Mouse (Mus musculus) heart, postnatal 25 days (tissue): ENCODE measurements around the gene Gm13078. TPM values are rescaled to one million over a fixed set of nuclear protein-coding genes. Genes with fewer than 3 reads are reported as not detected.

Experiments used
- DNase-seq: peaks from one replicate; pipeline ENCODE4 v3.0.0; 2022; ENCODE audit warnings: low spot score
- intact Hi-C: fragments of 180-260 bp; cut with DNase I; formaldehyde crosslinking; loops from one replicate; pipeline ENCODE4 v1.15.1; 2025
- total RNA-seq, 2 experiments: library from RNA; stranded (reverse); gene quantifications; 2 replicates each; pipeline ENCODE4 v1.2.3; 2021

Gm13078 gene
- not detected for total RNA-seq

DNA sequence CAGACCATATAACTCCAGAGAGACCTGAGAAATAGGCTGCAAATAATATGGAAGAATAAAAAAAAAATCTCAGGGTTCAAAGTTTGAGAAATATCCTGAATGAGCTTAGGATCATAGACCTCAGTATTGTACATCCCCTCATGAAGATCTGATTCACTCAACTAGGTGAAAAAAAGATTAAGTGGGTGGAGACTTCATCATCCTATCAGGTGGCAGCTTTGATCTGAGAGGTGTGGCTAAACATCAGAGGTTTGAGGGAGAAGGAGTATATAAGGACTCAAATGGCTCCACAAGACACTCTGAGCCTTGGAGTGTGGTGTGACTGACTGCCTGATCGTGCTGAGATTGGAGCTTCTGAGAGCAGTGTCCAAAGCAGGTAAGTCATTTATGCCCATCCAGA is at the start of gene Gm13078:
TSS of gene Gm13078 (plus strand) at position 301 of the 400 bp plus-strand sequence.
- intact Hi-C loops, result no loop called here
- DNase-seq, result no peak

DNA sequence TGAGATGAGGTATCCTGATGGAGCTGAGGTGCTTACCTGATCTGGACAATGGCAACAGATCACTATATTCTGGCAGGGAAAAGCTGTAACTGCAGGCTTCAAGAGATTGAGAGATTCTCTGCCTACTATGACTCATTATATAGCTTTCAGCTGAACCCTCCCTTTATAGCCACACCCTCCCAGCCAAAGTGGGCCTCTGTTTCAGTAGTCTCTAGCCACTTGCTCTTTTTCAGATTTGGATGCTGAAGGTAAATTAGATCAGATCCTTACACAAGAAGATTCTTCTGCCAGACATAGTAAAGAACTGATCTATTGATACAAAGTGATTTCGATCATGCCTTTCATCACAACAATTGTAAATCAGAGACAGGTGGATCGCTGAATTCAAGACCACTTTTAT is 16.6 kb upstream of the Gm13078 start, which contains the start of gene Gm13089:
TSS of gene Gm13089 (minus strand) at position 101 of the 400 bp plus-strand sequence.
- intact Hi-C loops, result no loop called here
- DNase-seq, result no peak

Other genes starting within 250 kb of the Gm13078 start
- gene Gm13043, start 208.1 kb upstream of the Gm13078 start, total RNA-seq, result not detected
- gene Gm13040, start 183.5 kb upstream of the Gm13078 start, total RNA-seq, result not detected
- gene BC080695, start 167.8 kb upstream of the Gm13078 start, total RNA-seq, result not detected
- not detected for gene Gm13057, start 167.7 kb upstream of the Gm13078 start, total RNA-seq
- not detected for gene Gm13083, start 104.5 kb upstream of the Gm13078 start, total RNA-seq
- gene Gm13088, start 62.2 kb upstream of the Gm13078 start, total RNA-seq, result not detected
- gene Gm13089, start 16.7 kb upstream of the Gm13078 start, total RNA-seq, result not detected
- not detected for gene Gm13023, start 69.9 kb downstream of the Gm13078 start, total RNA-seq
- not detected for gene Gm13084, start 96.6 kb downstream of the Gm13078 start, total RNA-seq
- gene Gm13103, start 127.0 kb downstream of the Gm13078 start, total RNA-seq, result not detected
- gene Pramef6, start 180.9 kb downstream of the Gm13078 start, total RNA-seq, result not detected
- not detected for gene Pramef25, start 231.6 kb downstream of the Gm13078 start, total RNA-seq
- not detected for gene Gm13101, start 247.5 kb downstream of the Gm13078 start, total RNA-seq